Mouse (Mus musculus): ENCODE results near the gene Ctf2.

DNA sequence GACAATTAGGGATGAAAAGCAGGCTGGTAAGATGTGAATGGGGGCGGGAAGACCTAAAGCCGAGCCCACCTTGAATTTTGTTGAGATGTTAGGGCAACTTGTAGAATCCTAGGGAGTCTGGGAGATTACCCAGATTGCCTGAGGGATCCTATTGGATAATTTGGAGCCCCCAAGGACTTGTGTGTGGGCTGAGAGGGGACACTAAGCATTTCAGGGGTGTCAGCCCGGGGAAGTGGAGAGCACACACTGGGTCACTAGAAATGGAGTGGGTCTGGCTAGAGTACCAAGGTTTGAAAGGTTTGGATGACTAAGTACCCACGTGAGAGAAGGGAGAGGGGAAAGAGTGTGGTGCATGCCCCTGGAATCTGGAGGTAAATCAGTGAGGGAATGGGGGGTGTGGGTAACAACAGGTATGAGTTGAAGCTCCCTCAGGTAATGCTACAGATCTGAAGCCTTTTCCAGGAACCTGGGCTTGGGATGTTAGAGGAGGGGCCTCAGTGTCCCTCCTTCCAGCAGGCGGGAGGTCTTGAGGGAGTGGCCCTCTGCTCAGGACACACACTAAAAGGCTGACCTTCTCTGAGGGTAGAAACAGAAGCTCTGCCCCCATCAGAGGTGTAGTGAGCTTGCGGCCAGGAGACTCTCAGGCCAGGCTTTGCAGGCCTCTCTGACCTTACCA is 15.7 kb upstream of the Ctf2 start:
- TF ChIP-seq EP300 (IDR thresholded peaks at IDR 0.05) (no peak), CTCF (IDR thresholded peaks at IDR 0.05) (no peak)

Measured in lung, postnatal 0 days (tissue).